Mouse (Mus musculus) layer of hippocampus, postnatal 10 days (tissue): ENCODE data around the gene Cfap43. TPM values are rescaled to one million over a fixed set of nuclear protein-coding genes. Genes with fewer than 3 reads are reported as not detected.

ENCODE experiments used
- DNase-seq, 2 experiments: peaks; one replicate each; pipeline ENCODE4 v3.0.0; 2021; ENCODE audit warnings: low spot score in 2 of 2
- total RNA-seq, 2 experiments: library from RNA; stranded (reverse); gene quantifications; 2 replicates each; pipeline ENCODE4 v1.2.3; 2021

The Cfap43 gene
- total RNA-seq, 2 experiments from 2014 or later, result 2.1 to 4.0 TPM

- DNase-seq, result peak; percentile 77 to 78
Observed at GRCm38 (mm10) chr19:47795009-47795728, 123.9 kb downstream of the Cfap43 start.

GRCm38 (mm10) chr19:47794331-47794730, 124.8 kb downstream of the Cfap43 start:
- no peak for DNase-seq

- no peak for DNase-seq
Observed at GRCm38 (mm10) chr19:47790316-47791020, 128.6 kb downstream of the Cfap43 start.

- no peak for DNase-seq
Observed at GRCm38 (mm10) chr19:47783898-47784297, 135.2 kb downstream of the Cfap43 start.

- DNase-seq, result no peak
Observed at GRCm38 (mm10) chr19:47780972-47781371, 138.1 kb downstream of the Cfap43 start.

GRCm38 (mm10) chr19:47780145-47780544, 138.9 kb downstream of the Cfap43 start:
- no peak for DNase-seq

GRCm38 (mm10) chr19:47777847-47778246, 141.2 kb downstream of the Cfap43 start:
- no peak for DNase-seq

- DNase-seq, result no peak
Observed at GRCm38 (mm10) chr19:47755625-47756024, 163.5 kb downstream of the Cfap43 start.

GRCm38 (mm10) chr19:47754931-47755330, 164.2 kb downstream of the Cfap43 start:
- no peak for DNase-seq

- DNase-seq, result no peak
Observed at GRCm38 (mm10) chr19:47753921-47754320, 165.2 kb downstream of the Cfap43 start.

GRCm38 (mm10) chr19:47752456-47752855, 166.6 kb downstream of the Cfap43 start:
- no peak for DNase-seq

- DNase-seq, result no peak
Observed at GRCm38 (mm10) chr19:47750391-47750790, 168.7 kb downstream of the Cfap43 start.

GRCm38 (mm10) chr19:47748950-47749349, 170.1 kb downstream of the Cfap43 start:
- no peak for DNase-seq

- no peak for DNase-seq
Observed at GRCm38 (mm10) chr19:47747072-47747471, 172.0 kb downstream of the Cfap43 start.

- peak in 1 of 2 experiments; percentile 66 for DNase-seq
Observed at GRCm38 (mm10) chr19:47731931-47732330, 187.2 kb downstream of the Cfap43 start.

- peak; percentile 98 to 99 for DNase-seq
Observed at GRCm38 (mm10) chr19:47731071-47731881, 187.8 kb downstream of the Cfap43 start, which contains the start of gene Sfr1. Gene Sfr1 (plus strand): TSS chr19:47731682.

- DNase-seq, result peak in 1 of 2 experiments; percentile 64
Observed at GRCm38 (mm10) chr19:47730691-47731070, 188.4 kb downstream of the Cfap43 start.

GRCm38 (mm10) chr19:47725643-47726140, 193.4 kb downstream of the Cfap43 start:
- DNase-seq, result no peak

- no peak for DNase-seq
Observed at GRCm38 (mm10) chr19:47724903-47725302, 194.2 kb downstream of the Cfap43 start.

GRCm38 (mm10) chr19:47722471-47722870, 196.6 kb downstream of the Cfap43 start:
- DNase-seq, result no peak

- no peak for DNase-seq
Observed at GRCm38 (mm10) chr19:47719147-47719546, 199.9 kb downstream of the Cfap43 start.
